24 mouse cellular contexts compared by ENCODE assay signal in the genomic region with DNA sequence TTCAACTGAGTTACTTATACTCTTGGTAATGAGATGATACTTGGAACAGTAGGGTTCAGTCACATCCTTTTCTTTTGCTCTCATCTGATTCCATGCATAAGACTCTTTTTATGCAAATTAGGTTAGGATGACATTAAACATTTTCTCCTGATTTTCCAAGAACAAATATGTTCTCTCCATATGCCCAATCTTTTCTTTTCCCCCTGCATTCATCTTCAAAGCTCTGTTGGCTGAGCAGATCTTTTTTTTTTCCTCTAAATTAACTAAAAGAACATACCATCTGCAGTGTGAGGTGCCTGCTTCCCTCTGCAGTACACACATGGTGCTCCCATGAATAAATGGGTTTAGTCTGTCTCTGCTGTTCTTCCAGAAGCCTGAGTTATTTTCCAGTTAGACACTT.
A peak's percentile ranks its signal among the peaks of the same experiment; 100 is the strongest.
DNase-seq lines count a peak whose midpoint lies in the region; ATAC-seq lines count a peak whose summit lies in the region.
"Had no signal": no experiment of that assay in that cellular context is flagged by ENCODE, and none has a peak within 500 bp of the region (broad histone marks: within the 10 kb centered on the region; RNA-seq: fewer than 3 reads in every experiment).

No protein-coding gene starts in this region.

- H3K4me3 ChIP-seq in forebrain, embryonic 16.5 days (replicated peaks; ENCODE audit: low read length): no peak overlapping the region
- no peak overlapping the region for H3K4me3 ChIP-seq in forebrain, embryonic 11.5 days (ENCODE audit: low read depth, low read length)
- H3K4me3 ChIP-seq: heart, embryonic 10.5 days; hindbrain, embryonic 15.5 days; limb, embryonic 13.5 days; liver, embryonic 13.5 days; midbrain, embryonic 12.5 days; neural tube, embryonic 15.5 days had no signal

- H3K27ac ChIP-seq in forebrain, embryonic 16.5 days (ENCODE audit: low read length): peak overlapping the region; percentile 84; the same call in 1 of the 2 replicates
- H3K27ac ChIP-seq in forebrain, embryonic 11.5 days (ENCODE audit: low read depth, low read length): no peak overlapping the region
- H3K27ac ChIP-seq: heart, embryonic 10.5 days; hindbrain, embryonic 15.5 days; limb, embryonic 13.5 days; liver, embryonic 13.5 days; midbrain, embryonic 12.5 days; neural tube, embryonic 15.5 days had no signal

- H3K4me1 ChIP-seq in forebrain, embryonic 16.5 days (replicated peaks; ENCODE audit: control insufficient read depth, insufficient read depth, low read length): 0 out of 2 replicates have a peak, but pooled peaks cover 2% of the 10 kb centered on the region
- H3K4me1 ChIP-seq in forebrain, embryonic 11.5 days (replicated peaks; ENCODE audit: control insufficient read depth, insufficient read depth, low read length): no peaks in the 10 kb centered on the region
- H3K4me1 ChIP-seq: heart, embryonic 10.5 days; hindbrain, embryonic 15.5 days; liver, embryonic 13.5 days; midbrain, embryonic 12.5 days; neural tube, embryonic 15.5 days had no signal

- H3K9ac ChIP-seq in forebrain, embryonic 16.5 days (replicated peaks; ENCODE audit: low read depth, low read length): no peak overlapping the region
- no peak overlapping the region for H3K9ac ChIP-seq in forebrain, embryonic 11.5 days (ENCODE audit: low read length)
- H3K9ac ChIP-seq: hindbrain, embryonic 15.5 days; limb, embryonic 13.5 days; liver, embryonic 13.5 days; midbrain, embryonic 12.5 days; neural tube, embryonic 15.5 days had no signal

- ATAC-seq in forebrain, embryonic 16.5 days: peak; percentile 83
- ATAC-seq in forebrain, embryonic 11.5 days (replicated peaks; ENCODE audit: low FRiP score): no peak
- no peak for ATAC-seq in megakaryocyte progenitor cell, adult 5-6 weeks (replicated peaks; ENCODE audit: poor library complexity)
- ATAC-seq: CD4-positive, CD25-positive, alpha-beta regulatory T cell, adult 4 months had no signal

- H3K36me3 ChIP-seq in forebrain, embryonic 16.5 days (ENCODE audit: control insufficient read depth, insufficient read depth): no peaks in the 10 kb centered on the region
- no peaks in the 10 kb centered on the region for H3K36me3 ChIP-seq in forebrain, embryonic 11.5 days (ENCODE audit: control insufficient read depth, insufficient read depth, low read length)
- H3K36me3 ChIP-seq: heart, embryonic 10.5 days; hindbrain, embryonic 15.5 days; limb, embryonic 13.5 days; liver, embryonic 13.5 days; midbrain, embryonic 12.5 days; neural tube, embryonic 15.5 days had no signal

- DNase-seq in forebrain, embryonic 11.5 days (ENCODE audit: low spot score): no peak
- peak; percentile 46 to 48 for DNase-seq in layer of hippocampus, adult 8-10 months (ENCODE audit: low spot score in 2 of 2)
- DNase-seq in layer of hippocampus, postnatal 36 days: no peak
- DNase-seq in brain, adult 2 months (ENCODE audit: low read depth, low spot score): peak; percentile 79
- peak; percentile 76 for DNase-seq in layer of hippocampus, adult 9-11 months
- DNase-seq: adrenal gland, postnatal 14 days; cerebellum, adult 11-12 months; cerebellum, postnatal 14 days; gastrocnemius, postnatal 10 days; kidney, adult 2 months; kidney, postnatal 10 days; liver, embryonic 13.5 days; lung, adult 2 months; lung, postnatal 14 days; right cerebral cortex, postnatal 14 days; thymus, postnatal 14 days had no signal

- peaks cover 4% of the 10 kb centered on the region for H3K9me3 ChIP-seq in forebrain, embryonic 16.5 days (ENCODE audit: control insufficient read depth, low read length)
- no peaks in the 10 kb centered on the region for H3K9me3 ChIP-seq in forebrain, embryonic 11.5 days (ENCODE audit: control insufficient read depth, low read length)
- H3K9me3 ChIP-seq: heart, embryonic 10.5 days; hindbrain, embryonic 15.5 days; limb, embryonic 13.5 days; midbrain, embryonic 12.5 days; neural tube, embryonic 15.5 days had no signal

- no peak overlapping the region for H3K4me2 ChIP-seq in forebrain, embryonic 16.5 days (ENCODE audit: low read length)
- no peak overlapping the region for H3K4me2 ChIP-seq in forebrain, embryonic 11.5 days (ENCODE audit: low read depth, low read length, severe bottlenecking)
- H3K4me2 ChIP-seq: hindbrain, embryonic 15.5 days; limb, embryonic 13.5 days; liver, embryonic 13.5 days; midbrain, embryonic 12.5 days; neural tube, embryonic 15.5 days had no signal

- no peaks in the 10 kb centered on the region for H3K27me3 ChIP-seq in forebrain, embryonic 16.5 days (replicated peaks; ENCODE audit: control insufficient read depth, insufficient read depth, low read length)
- no peaks in the 10 kb centered on the region for H3K27me3 ChIP-seq in forebrain, embryonic 11.5 days (ENCODE audit: control insufficient read depth, insufficient read depth, low read length)
- H3K27me3 ChIP-seq: hindbrain, embryonic 15.5 days; limb, embryonic 13.5 days; liver, embryonic 13.5 days; midbrain, embryonic 12.5 days; neural tube, embryonic 15.5 days had no signal

Comparison
In these comparisons a context has a peak if more than half of its experiments do, and no peak if none do; other contexts are left out.
1. DNase-seq: peak in layer of hippocampus, adult 8-10 months (2 of 2), brain, adult 2 months (single experiment) and layer of hippocampus, adult 9-11 months (single experiment); none in forebrain, embryonic 11.5 days (single experiment) and layer of hippocampus, postnatal 36 days (0 of 2).